Mouse (Mus musculus): Measurements from ENCODE around the gene Ptpn11.

Ptpn11 gene

GRCm38 (mm10) chr5:121184375-121184774 is 6.8 kb downstream of the Ptpn11 start:
- DNase-seq (ENCODE audit: low spot score): no peak

GRCm38 (mm10) chr5:121183269-121183668 is 7.9 kb downstream of the Ptpn11 start:
- no peak for DNase-seq (ENCODE audit: low spot score)

- no peak for DNase-seq (ENCODE audit: low spot score)
Observed at GRCm38 (mm10) chr5:121179077-121179857, 11.9 kb downstream of the Ptpn11 start.

GRCm38 (mm10) chr5:121172835-121173234 is 18.4 kb downstream of the Ptpn11 start:
- DNase-seq (ENCODE audit: low spot score): no peak

GRCm38 (mm10) chr5:121169588-121169987 is 21.6 kb downstream of the Ptpn11 start:
- DNase-seq (ENCODE audit: low spot score): no peak

- no peak for DNase-seq (ENCODE audit: low spot score)
Observed at GRCm38 (mm10) chr5:121166884-121167283, 24.3 kb downstream of the Ptpn11 start.

- DNase-seq (ENCODE audit: low spot score): no peak
Observed at GRCm38 (mm10) chr5:121162923-121163322, 28.3 kb downstream of the Ptpn11 start.

- DNase-seq (ENCODE audit: low spot score): no peak
Observed at GRCm38 (mm10) chr5:121162285-121162684, 28.9 kb downstream of the Ptpn11 start.

GRCm38 (mm10) chr5:121158966-121159365 is 32.2 kb downstream of the Ptpn11 start:
- DNase-seq (ENCODE audit: low spot score): no peak

- DNase-seq (ENCODE audit: low spot score): no peak
Observed at GRCm38 (mm10) chr5:121157489-121157888, 33.7 kb downstream of the Ptpn11 start.

- DNase-seq (ENCODE audit: low spot score): peak; percentile 50
Observed at GRCm38 (mm10) chr5:121157017-121157416, 34.2 kb downstream of the Ptpn11 start.

GRCm38 (mm10) chr5:121156121-121156520 is 35.1 kb downstream of the Ptpn11 start:
- no peak for DNase-seq (ENCODE audit: low spot score)

GRCm38 (mm10) chr5:121150684-121151083 is 40.5 kb downstream of the Ptpn11 start:
- no peak for DNase-seq (ENCODE audit: low spot score)

GRCm38 (mm10) chr5:121149246-121149645 is 42.0 kb downstream of the Ptpn11 start:
- DNase-seq (ENCODE audit: low spot score): peak; percentile 53

- DNase-seq (ENCODE audit: low spot score): no peak
Observed at GRCm38 (mm10) chr5:121146275-121146674, 44.9 kb downstream of the Ptpn11 start.

- no peak for DNase-seq (ENCODE audit: low spot score)
Observed at GRCm38 (mm10) chr5:121145609-121146008, 45.6 kb downstream of the Ptpn11 start.

GRCm38 (mm10) chr5:121144441-121145238 is 46.6 kb downstream of the Ptpn11 start:
- DNase-seq (ENCODE audit: low spot score): peak; percentile 32

- no peak for DNase-seq (ENCODE audit: low spot score)
Observed at GRCm38 (mm10) chr5:121142431-121143119, 48.6 kb downstream of the Ptpn11 start.

GRCm38 (mm10) chr5:121140276-121140675 is 50.9 kb downstream of the Ptpn11 start:
- DNase-seq (ENCODE audit: low spot score): no peak

GRCm38 (mm10) chr5:121137125-121137524 is 54.1 kb downstream of the Ptpn11 start:
- DNase-seq (ENCODE audit: low spot score): no peak

GRCm38 (mm10) chr5:121131801-121132200 is 59.4 kb downstream of the Ptpn11 start:
- DNase-seq (ENCODE audit: low spot score): no peak

- DNase-seq (ENCODE audit: low spot score): no peak
Observed at GRCm38 (mm10) chr5:121129254-121129653, 61.9 kb downstream of the Ptpn11 start.

GRCm38 (mm10) chr5:121126051-121126450 is 65.1 kb downstream of the Ptpn11 start:
- DNase-seq (ENCODE audit: low spot score): no peak
